Mouse (Mus musculus) kidney, adult 9 months (tissue): ENCODE results near the gene Ncam2.
A peak's percentile ranks its signal among the peaks of the same experiment; 100 is the strongest.

Experiments used
- DNase-seq: peaks from one replicate; pipeline ENCODE4 v3.0.0; 2022

Gene Ncam2

GRCm38 (mm10) chr16:81303806-81304205, 103.3 kb downstream of the Ncam2 start:
- no peak for DNase-seq

- no peak for DNase-seq
Observed at GRCm38 (mm10) chr16:81309215-81309614, 108.7 kb downstream of the Ncam2 start.

- no peak for DNase-seq
Observed at GRCm38 (mm10) chr16:81319037-81319436, 118.5 kb downstream of the Ncam2 start.

- peak; percentile 32 for DNase-seq
Observed at GRCm38 (mm10) chr16:81330539-81330938, 130.0 kb downstream of the Ncam2 start.

- DNase-seq, result no peak
Observed at GRCm38 (mm10) chr16:81365901-81366300, 165.4 kb downstream of the Ncam2 start.

- no peak for DNase-seq
Observed at GRCm38 (mm10) chr16:81374234-81374633, 173.7 kb downstream of the Ncam2 start.

GRCm38 (mm10) chr16:81380434-81380833, 179.9 kb downstream of the Ncam2 start:
- DNase-seq, result no peak

- DNase-seq, result no peak
Observed at GRCm38 (mm10) chr16:81388646-81389045, 188.1 kb downstream of the Ncam2 start.

GRCm38 (mm10) chr16:81434559-81434958, 234.1 kb downstream of the Ncam2 start:
- no peak for DNase-seq

- DNase-seq, result peak; percentile 1
Observed at GRCm38 (mm10) chr16:81437091-81437867, 236.8 kb downstream of the Ncam2 start.

GRCm38 (mm10) chr16:81437868-81438249, 237.4 kb downstream of the Ncam2 start:
- DNase-seq, result no peak

- DNase-seq, result no peak
Observed at GRCm38 (mm10) chr16:81450851-81451250, 250.4 kb downstream of the Ncam2 start.

GRCm38 (mm10) chr16:81452988-81453387, 252.5 kb downstream of the Ncam2 start:
- DNase-seq, result no peak

- no peak for DNase-seq
Observed at GRCm38 (mm10) chr16:81454472-81454871, 254.0 kb downstream of the Ncam2 start.

- DNase-seq, result peak; percentile 14
Observed at GRCm38 (mm10) chr16:81462731-81463130, 262.2 kb downstream of the Ncam2 start.

- DNase-seq, result no peak
Observed at GRCm38 (mm10) chr16:81472925-81473324, 272.4 kb downstream of the Ncam2 start.

- DNase-seq, result no peak
Observed at GRCm38 (mm10) chr16:81481058-81481457, 280.6 kb downstream of the Ncam2 start.

- no peak for DNase-seq
Observed at GRCm38 (mm10) chr16:81496111-81496510, 295.6 kb downstream of the Ncam2 start.

- no peak for DNase-seq
Observed at GRCm38 (mm10) chr16:81502578-81502977, 302.1 kb downstream of the Ncam2 start.

GRCm38 (mm10) chr16:81536230-81536629, 335.7 kb downstream of the Ncam2 start:
- DNase-seq, result no peak

GRCm38 (mm10) chr16:81587565-81588107, 387.1 kb downstream of the Ncam2 start:
- DNase-seq, result no peak

- peak; percentile 5 for DNase-seq
Observed at GRCm38 (mm10) chr16:81623276-81623675, 422.8 kb downstream of the Ncam2 start.

GRCm38 (mm10) chr16:81623776-81624175, 423.3 kb downstream of the Ncam2 start:
- DNase-seq, result no peak

GRCm38 (mm10) chr16:81650286-81650685, 449.8 kb downstream of the Ncam2 start:
- no peak for DNase-seq

- DNase-seq, result no peak
Observed at GRCm38 (mm10) chr16:81651550-81651949, 451.1 kb downstream of the Ncam2 start.
